In genomic region chr14:17875946-17876345, GRCm38 (mm10) we compare ENCODE assay signal across 21 mouse cellular contexts.
"Had no signal": no experiment of that assay in that cellular context is flagged by ENCODE, and none has a peak within 500 bp of the region (broad histone marks: within the 10 kb centered on the region; RNA-seq: fewer than 3 reads in every experiment).

No protein-coding gene starts in this region.

- H3K4me1 ChIP-seq: limb, embryonic 10.5 days; limb, embryonic 13.5 days; liver, embryonic 12.5 days; liver, embryonic 15.5 days; lung, embryonic 15.5 days; midbrain, embryonic 12.5 days; midbrain, embryonic 15.5 days; neural tube, embryonic 12.5 days; neural tube, embryonic 15.5 days; stomach, embryonic 15.5 days had no signal

- ATAC-seq: liver, embryonic 12.5 days; midbrain, embryonic 15.5 days had no signal

- H3K4me3 ChIP-seq: limb, embryonic 10.5 days; limb, embryonic 13.5 days; liver, embryonic 12.5 days; liver, embryonic 15.5 days; lung, embryonic 15.5 days; midbrain, embryonic 12.5 days; midbrain, embryonic 15.5 days; neural tube, embryonic 12.5 days; neural tube, embryonic 15.5 days; stomach, embryonic 15.5 days had no signal

- DNase-seq: kidney, adult 2 months; kidney, postnatal 14 days; kidney, postnatal 4 days; liver; lung, adult 18-20 months; lung, postnatal 10 days; lung, postnatal 36 days; right cerebral cortex, adult 18-20 months; right cerebral cortex, postnatal 14 days; right cerebral cortex, postnatal 4 days; thymus, postnatal 25 days had no signal

- H3K4me2 ChIP-seq: limb, embryonic 13.5 days; liver, embryonic 12.5 days; liver, embryonic 15.5 days; lung, embryonic 15.5 days; midbrain, embryonic 12.5 days; midbrain, embryonic 15.5 days; neural tube, embryonic 12.5 days; neural tube, embryonic 15.5 days; stomach, embryonic 15.5 days had no signal

- H3K27ac ChIP-seq: limb, embryonic 10.5 days; limb, embryonic 13.5 days; liver, embryonic 12.5 days; liver, embryonic 15.5 days; lung, embryonic 15.5 days; midbrain, embryonic 12.5 days; midbrain, embryonic 15.5 days; neural tube, embryonic 12.5 days; neural tube, embryonic 15.5 days; stomach, embryonic 15.5 days had no signal

- H3K9ac ChIP-seq: limb, embryonic 13.5 days; liver, embryonic 12.5 days; liver, embryonic 15.5 days; lung, embryonic 15.5 days; midbrain, embryonic 12.5 days; midbrain, embryonic 15.5 days; neural tube, embryonic 12.5 days; neural tube, embryonic 15.5 days; stomach, embryonic 15.5 days had no signal

- H3K9me3 ChIP-seq: limb, embryonic 10.5 days; limb, embryonic 13.5 days; liver, embryonic 12.5 days; liver, embryonic 15.5 days; lung, embryonic 15.5 days; midbrain, embryonic 12.5 days; midbrain, embryonic 15.5 days; neural tube, embryonic 12.5 days; neural tube, embryonic 15.5 days; stomach, embryonic 15.5 days had no signal

- H3K27me3 ChIP-seq: limb, embryonic 13.5 days; liver, embryonic 12.5 days; liver, embryonic 15.5 days; lung, embryonic 15.5 days; midbrain, embryonic 12.5 days; midbrain, embryonic 15.5 days; neural tube, embryonic 12.5 days; neural tube, embryonic 15.5 days; stomach, embryonic 15.5 days had no signal

- H3K36me3 ChIP-seq: limb, embryonic 10.5 days; limb, embryonic 13.5 days; liver, embryonic 12.5 days; liver, embryonic 15.5 days; lung, embryonic 15.5 days; midbrain, embryonic 12.5 days; midbrain, embryonic 15.5 days; neural tube, embryonic 12.5 days; neural tube, embryonic 15.5 days; stomach, embryonic 15.5 days had no signal
